Mouse (Mus musculus) hindbrain, embryonic 14.5 days (tissue): ENCODE data around the gene Cnga3. TPM values are rescaled to one million over a fixed set of nuclear protein-coding genes. Genes with fewer than 3 reads are reported as not detected.

Experiments
- polyA plus RNA-seq: library from polyadenylated mRNA; unstranded; fragments of >200 nt; fragmentation: Nextera tagmentation; extraction: Ambion mirVana; gene quantifications from 2 replicates; pipeline ENCODE4 v1.2.1, GENCODE M21; 2014

The Cnga3 gene
- polyA plus RNA-seq, 1 experiment from 2014 or later = 0.12 TPM

Other genes starting within 250 kb of the Cnga3 start
- 1.0 and 2.2 TPM in 2 replicates for gene Vwa3b, start 187.8 kb upstream of the Cnga3 start, polyA plus RNA-seq
- 63.7 and 64.3 TPM in 2 replicates for gene Inpp4a, start 85.4 kb downstream of the Cnga3 start, polyA plus RNA-seq
- gene Coa5, start 215.7 kb downstream of the Cnga3 start, polyA plus RNA-seq = 69.3 and 76.4 TPM in 2 replicates
- gene Unc50, start 215.7 kb downstream of the Cnga3 start, polyA plus RNA-seq = 124 and 126 TPM in 2 replicates